Mouse (Mus musculus): ENCODE results near the gene Prr15l.
A peak's percentile ranks its signal among the peaks of the same experiment; 100 is the strongest.

DNA sequence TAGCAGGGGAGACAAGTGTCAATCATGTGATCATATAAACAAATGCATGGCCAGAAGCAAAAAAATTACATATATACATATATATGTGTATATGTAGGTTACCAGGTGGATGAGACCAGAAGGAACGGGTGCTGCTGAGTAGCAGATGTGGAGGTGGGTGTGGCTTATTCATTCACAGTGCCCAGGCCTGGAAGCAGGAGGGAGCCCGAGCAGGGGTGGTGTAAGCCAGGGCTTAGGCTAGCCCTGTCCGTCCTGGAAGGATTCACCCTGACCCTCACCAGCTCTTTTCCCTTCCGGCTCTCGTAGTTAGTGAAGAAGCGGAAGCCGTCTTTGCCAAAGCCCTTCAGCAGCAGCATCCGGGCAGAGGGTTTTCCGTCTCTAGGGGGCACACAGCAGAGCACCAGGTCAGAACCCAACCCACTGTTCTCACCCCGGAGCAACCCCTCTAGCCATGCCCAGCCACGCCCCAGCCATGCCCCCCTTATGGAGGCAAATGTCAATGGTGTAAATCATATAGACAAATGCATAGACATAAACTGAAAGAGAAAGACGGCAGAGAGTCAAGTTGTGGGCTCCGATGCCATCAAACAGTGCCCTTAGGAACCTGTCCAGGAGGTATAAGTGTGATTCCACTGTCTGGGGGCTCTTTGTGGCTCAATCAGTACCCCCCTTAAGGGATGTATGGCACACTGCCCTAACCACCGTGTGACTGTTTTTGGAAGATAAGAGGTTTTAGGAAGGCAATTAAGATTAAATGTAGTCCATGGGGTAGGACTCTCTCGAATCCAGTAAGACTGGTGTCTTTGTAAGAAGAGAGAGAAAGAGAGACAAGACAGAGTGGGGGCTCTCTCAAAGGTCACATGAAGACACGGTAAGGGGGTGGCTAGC lies 12.9 kb downstream of the Prr15l start:
- TF ChIP-seq CTCF (IDR thresholded peaks at IDR 0.05; ENCODE audit: low read depth) (peak; percentile 16; the same call in 1 of the 2 replicates), EP300 (IDR thresholded peaks at IDR 0.05; ENCODE audit: low read depth) (peak; percentile 84)

Data from liver, embryonic 14.5 days (tissue).